Mouse (Mus musculus) frontal cortex, postnatal 10 days (tissue): ENCODE measurements around the gene Trim69.
"Not testable (repeated sequence)": the region's sequence is repeated elsewhere in the genome, so short reads cannot be mapped to it uniquely, and the experiment has no call there.

ENCODE experiments used
- DNase-seq, 2 experiments: peaks; one replicate each; pipeline ENCODE4 v3.0.0; 2022; ENCODE audit warnings: low spot score in 2 of 2, mixed read lengths in 1 of 2

Gene Trim69

GRCm38 (mm10) chr2:122210534-122211228, 50.2 kb downstream of the Trim69 start:
- DNase-seq: no peak

DNA sequence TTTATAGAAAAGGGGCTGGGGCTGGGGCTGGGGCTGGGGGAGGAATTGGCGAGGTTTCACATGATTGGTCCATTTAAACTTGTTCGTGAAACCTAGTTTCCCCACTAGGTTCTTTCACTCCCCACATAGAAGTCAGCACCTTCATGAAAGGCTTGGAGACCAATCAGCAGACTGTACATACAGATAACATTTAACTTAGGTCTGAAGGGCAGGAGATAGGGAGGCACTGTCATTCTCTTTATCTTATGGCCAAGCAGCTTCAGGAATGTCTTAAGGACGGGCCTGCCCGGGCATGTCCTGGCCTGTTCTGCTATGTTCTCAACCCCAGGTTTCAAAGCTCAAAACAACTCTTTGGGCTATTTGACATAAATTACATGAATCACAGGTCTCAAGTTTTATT, 56.6 kb downstream of the Trim69 start:
- not testable (repeated sequence) for DNase-seq

GRCm38 (mm10) chr2:122218234-122218633, 57.7 kb downstream of the Trim69 start:
- DNase-seq: no peak

- DNase-seq: no peak
These were observed 60.9 kb downstream of the Trim69 start for GRCm38 (mm10) chr2:122221378-122221777.

DNA sequence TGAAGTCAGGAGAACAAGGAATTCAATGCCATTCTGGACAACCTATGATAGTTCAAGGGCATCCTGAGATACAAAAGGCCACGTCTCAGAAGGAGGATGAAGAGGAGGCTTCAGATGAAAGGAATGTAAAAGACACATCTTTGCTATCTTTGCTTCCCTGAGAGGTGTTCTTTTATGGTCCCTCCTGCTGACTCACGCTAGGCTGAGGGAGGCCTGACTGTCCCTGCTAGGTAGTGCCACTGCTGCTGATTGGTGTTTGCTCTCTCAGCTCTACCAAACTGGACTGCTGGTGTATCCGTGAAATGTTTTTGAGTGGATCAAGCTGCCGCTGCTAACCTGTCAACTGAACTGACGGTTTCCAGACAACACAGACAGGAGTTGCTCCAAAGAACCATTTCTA, 61.3 kb downstream of the Trim69 start:
- no peak for DNase-seq

DNA sequence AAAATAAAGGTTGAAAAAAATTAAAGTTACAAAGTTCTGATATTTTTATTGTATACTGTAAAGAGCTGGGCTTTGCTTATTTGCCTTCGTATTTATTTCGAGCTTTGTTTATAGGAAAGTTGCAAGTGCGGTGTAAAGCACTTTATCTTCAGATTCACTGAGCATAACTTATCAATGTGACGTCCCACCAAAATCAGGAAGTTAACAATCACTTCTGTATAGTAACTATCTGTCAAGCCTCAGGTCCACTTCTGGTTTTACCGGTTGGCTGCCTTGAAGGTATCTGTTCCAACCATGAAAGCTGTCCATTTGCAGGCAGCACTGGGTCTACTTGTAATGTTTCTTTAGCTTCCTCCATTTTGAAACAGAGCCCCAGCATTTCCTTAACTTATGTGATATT, 61.8 kb downstream of the Trim69 start:
- DNase-seq: no peak

GRCm38 (mm10) chr2:122223654-122224053, 63.2 kb downstream of the Trim69 start:
- no peak for DNase-seq
